Mouse (Mus musculus) layer of hippocampus, adult 9-11 months (tissue): Measurements from ENCODE around the gene Ehd4.

Source experiments
- DNase-seq: peaks from one replicate; pipeline ENCODE4 v3.0.0; 2022

Ehd4 gene

DNA sequence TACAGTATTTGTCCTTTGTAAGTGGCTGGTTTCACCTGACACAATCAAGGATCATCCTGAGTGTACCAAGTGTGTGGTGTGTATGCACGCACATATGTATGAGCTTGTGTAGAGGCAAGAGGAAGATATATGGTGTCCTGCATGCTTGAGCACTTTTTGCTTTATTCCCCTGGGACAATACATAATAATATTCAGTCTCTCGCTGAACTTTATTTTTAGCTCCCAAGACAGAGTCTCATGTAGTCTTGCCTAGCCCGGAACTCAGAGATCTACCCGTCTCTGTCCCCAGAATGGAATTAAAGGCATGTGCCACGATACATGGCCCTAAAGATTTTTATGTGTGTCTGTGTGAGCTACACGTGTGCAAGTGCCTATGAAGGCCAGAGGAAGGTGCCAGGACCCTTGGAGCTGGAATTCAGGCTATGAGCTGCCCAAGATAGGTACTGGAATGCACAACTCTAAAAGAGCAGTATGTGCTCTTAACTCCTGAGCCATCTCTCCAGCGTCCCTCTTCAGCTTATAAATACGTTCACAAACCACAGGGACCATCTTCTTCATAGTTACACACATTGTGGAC, 47.9 kb downstream of the Ehd4 start:
- no peak for DNase-seq

DNA sequence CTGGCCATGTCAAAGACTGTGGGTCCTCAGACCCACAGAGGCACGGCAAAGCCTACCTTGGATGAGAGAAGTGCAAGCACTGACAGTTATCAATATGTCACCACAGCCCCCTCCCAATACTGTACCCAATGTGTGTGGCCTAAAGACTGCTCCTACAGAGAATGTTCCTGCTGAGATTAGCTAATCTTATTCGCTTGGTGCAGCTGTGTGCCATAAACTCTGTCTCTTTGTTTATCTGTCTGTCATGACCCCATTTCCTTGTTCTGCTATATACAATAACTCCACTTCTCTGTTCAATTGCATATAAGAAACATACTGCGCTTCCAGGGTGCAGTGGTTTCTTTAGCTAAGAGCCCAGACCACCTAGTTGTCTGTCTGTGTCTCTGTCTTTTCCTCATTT, 48.5 kb downstream of the Ehd4 start:
- DNase-seq: no peak

DNA sequence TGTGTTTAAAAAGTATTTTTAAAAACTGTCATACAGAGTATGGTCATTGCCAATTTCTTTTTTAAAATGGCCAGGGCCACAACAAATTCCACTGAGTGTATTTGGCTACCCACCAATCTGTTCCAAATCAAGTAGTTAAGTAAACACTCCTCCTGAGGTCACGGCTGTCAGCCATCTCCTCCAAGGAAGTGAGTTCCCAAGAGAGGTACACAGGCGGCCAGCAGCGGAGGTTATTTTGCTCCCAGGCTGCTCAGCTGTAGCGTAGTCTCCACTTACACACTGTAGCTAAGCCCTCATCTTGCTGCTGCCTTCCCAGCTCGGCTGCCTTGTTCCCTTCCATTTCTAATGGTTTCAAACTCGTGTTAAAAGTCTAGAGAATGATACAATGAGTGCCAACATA, 51.5 kb downstream of the Ehd4 start:
- no peak for DNase-seq

DNA sequence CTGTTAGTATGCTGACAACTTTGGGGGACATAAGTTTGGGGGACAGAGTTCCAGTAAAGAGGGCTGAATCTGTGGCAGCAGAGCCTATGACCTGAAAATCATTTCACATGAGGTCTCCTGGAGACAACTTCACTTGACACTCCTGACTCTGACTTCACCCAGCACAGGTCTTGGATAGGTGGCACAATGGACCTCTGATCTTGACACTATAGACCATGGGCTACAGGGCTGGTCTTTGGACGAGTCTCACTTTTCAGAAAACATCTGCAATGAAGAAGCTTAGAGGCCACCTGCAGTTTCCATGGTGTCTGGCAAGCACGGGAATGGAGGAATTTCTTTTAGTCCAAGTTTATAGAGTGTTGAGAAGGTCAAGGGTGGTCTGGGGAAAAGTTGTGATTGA, 52.0 kb downstream of the Ehd4 start:
- no peak for DNase-seq

DNA sequence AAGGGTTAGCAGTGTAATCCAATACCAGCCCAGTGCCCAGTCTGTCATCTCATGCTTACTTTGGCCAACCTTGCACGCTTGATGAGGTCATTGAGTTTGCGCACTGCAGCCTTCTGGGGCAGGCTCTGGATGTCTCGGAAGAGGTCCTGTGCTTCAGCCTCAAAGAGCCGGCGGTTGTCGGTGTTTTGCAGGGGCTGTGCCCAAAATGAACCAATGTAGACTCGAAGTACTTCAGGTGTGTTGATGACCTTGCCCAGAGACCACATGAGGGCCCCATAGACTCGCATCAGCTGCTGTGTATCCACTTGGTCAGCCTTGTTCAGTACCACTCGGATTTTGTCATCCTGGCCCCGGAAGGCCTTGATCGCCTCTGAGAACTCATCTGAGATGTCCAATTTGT, 52.4 kb downstream of the Ehd4 start:
- no peak for DNase-seq

DNA sequence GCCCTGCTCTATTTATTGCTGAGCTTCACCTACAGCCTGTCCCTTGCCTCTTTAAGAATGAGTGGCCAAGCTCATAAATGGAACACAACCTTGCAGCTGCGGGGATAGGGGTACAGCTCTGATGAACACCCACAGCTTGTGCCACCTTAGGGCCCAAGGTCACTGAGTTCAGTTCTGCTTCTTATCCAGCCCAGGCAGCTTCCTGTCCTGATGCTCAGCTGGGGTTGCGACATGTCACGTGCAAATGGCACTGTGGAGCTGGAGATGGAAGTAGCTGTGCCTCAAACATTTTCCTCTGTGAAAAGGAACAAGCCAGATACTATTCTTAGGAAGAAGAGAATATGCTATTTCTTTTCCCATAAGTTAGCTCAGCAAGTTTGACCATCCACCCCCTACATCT, 54.5 kb downstream of the Ehd4 start:
- peak; percentile 80 for DNase-seq

DNA sequence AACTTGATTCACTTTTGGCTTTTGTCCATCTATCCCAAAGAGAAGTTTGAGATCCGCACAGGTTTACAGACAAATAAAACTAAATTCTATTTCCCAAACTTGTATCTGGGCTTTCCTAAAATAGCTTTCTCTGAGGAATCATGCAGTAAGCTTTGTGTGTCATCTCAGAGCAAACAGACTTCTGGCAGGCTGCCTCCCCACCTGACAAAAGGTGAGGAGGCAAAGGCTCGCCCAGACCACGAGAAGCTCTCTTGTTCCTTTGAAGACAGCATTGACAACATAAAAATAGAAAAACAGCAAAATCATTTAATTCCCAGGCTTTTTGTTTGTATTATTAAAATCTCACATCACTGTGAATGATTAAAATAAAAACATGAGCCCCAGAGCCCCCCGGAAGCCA, 55.1 kb downstream of the Ehd4 start:
- DNase-seq: no peak

DNA sequence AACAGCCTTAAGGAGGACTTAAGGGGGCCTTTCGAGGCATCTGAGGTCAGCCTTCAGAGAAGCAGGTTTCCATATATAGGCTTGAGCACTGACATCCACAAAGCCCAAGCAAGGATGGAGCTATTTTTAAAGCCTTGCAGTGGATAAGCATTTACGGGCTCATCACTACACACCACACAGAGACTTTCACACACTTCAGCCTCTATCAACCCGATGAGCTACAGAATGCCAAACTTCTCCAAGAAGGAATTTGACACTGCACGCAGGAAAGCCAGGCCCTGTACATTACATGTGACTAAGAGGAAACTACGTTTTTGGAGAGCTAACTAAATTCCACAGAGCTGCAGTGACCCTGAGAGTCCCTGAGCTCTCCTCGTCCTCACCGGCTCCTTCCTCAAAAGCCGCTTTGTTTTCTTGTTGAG, 55.6 kb downstream of the Ehd4 start:
- no peak for DNase-seq

DNA sequence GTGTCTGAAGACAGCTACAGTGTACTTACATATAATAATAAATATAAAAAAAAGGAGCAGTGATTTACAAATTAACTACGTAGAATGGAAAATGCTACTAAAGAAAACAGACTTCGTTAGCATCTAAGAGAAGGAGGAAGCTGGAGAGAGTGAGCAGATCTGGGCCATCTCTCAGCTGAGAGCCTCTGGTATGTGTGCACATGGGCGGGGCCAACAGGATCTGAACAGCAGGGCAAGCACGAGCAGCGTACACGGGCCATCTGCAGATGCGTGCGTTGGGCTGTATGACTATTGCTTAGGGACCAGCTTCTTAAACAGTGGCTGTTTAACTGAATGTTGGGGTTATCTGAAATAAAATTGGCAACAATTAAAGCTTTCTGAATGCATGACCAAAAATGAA, 56.5 kb downstream of the Ehd4 start:
- DNase-seq: peak; percentile 50

DNA sequence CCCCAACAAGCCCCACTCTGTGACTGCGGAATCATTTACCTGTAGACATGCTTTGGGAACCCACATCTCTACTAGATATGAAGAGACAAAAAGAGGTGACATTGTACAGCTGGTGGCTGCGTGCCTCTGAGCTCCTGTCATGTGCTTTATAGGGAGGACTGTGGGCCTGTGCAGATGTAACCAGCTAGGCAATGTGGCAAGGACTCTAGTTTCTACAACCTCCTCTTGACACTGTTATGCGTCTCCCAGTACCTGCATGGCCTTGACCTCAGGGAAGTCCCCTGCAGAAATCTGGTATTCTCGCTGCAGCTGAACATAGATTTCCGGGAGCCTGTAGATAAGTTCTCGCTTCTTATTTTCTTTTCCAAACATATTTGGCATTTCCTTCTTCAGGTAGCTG, 57.7 kb downstream of the Ehd4 start:
- DNase-seq: no peak

DNA sequence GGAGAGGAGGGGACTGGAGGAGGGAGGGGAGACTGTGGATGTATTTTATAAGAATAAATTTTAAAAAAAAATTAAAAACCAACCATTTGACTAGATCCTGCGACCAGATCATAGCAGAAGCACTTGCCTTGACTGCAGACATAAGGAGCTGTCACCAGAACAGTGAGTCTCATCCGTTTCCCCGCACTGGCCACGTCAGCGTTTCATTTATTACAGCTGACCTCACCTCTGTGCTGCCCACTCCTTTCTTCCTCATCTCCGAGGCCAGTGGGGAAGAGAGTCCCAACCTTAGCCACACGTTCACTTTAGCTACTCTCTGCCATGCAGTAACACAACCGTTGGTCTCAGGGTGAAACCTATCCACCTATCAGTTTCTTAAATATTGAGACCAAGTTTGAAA, 58.2 kb downstream of the Ehd4 start:
- DNase-seq: no peak

DNA sequence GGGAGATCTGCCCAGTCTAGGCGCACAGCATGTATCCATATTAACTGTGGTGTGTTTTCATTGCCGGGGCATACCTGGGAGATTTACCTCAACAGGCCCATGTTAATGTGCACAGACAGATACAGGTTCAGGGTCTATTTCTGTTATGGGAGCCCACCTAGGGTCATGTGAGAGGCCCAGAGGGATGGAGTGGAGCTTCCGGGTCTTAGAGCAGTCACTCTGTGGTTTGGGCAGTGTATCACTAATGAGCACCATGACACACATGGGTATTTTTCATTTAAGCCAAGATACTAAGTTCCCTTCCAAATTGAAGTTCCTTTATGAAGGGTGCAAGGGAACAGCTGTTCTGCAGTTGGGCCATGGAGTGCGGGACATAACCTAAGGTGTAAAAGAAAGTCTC, 59.2 kb downstream of the Ehd4 start:
- DNase-seq: no peak

DNA sequence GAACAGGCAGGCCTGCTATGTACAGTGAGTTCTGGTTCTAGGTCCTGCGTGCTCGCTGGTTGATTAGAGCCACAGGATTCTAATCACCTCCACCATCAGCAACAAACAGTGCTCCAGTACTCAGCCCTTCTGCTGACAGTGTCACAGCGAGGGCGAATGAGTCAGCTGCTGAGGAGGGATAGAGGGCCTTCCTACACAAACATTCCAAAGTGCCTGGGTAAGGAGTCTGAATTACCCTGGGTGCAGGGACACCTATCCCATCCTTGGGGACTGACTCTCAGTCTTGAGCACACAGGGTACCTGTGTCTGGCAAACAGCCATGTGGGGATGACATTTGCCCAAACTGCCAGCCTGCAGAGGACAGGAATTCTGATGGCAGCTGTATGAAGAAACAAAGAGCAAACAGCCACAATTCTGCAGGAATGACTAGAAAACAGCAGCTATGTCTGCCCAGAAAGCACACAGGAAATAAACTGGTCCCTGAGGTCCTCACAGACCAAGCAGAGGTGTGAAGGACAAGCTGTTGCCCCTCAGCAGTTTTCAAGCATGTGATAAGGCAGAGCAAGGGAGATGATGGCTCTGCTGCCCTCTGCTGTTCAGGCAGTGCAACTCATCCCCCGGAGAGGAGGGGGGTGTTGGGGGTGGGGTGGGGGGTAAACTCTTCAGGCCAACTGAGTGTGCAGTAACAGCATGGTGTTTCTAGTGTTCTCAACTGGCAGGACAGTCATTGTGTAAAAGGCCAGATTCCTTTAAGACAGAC, 60.6 kb downstream of the Ehd4 start:
- DNase-seq: no peak

DNA sequence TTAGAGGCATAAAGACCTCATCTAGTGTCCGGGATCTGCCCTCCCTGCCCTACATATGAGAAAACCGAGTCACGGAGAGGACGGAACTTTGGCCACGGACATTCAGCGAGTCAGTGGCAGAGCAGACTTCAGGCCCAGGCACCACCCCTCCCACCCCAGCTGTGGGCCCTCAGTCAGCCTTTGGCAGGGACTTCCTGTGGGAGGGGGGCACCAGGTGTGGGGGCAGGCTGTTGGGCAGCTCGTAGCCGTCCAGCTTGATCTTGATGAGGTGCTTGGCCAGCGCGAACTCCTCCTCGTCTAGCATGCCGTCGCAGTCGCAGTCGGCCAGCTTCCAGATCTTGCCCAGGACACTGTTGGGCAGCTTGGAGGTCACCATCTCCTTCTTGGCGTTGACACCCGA, 63.4 kb downstream of the Ehd4 start:
- DNase-seq: no peak

DNA sequence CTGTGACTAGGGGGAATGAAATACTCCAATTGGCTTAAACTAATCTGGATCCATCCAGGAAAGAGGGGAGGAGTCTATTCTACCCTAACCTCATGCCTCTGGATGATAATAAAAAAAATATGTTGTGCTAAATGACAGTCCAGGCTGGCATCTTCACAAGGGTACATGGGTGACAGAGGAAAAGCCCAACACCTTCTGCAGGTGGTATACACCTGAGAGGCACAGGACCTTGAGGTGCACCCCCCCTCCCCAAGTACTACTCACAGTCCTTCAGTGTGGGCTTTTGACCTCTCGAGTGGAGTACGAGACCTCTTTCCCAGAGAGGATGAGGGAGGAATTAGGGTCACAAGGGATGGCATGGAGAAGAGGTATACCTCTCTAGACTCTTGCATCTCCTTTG, 66.5 kb downstream of the Ehd4 start:
- DNase-seq: no peak

DNA sequence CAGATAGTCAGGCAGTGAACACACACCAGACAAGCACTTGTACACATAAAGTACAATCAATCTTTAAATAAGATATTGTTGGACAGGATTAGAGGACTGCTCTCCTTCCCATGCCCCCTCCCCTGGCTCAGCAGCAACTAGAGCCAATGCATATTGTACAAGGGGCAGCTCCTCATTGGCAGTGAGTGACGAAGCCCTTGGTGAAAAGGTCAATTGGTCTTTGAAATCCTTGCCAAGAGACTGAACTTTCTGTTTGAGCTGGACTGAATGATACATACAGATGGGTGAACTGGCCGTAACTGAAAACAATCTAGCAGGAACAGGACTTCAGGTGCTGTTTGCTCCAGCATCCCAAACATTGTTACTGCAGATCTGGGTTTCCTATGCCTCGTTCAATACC, 67.0 kb downstream of the Ehd4 start:
- no peak for DNase-seq

DNA sequence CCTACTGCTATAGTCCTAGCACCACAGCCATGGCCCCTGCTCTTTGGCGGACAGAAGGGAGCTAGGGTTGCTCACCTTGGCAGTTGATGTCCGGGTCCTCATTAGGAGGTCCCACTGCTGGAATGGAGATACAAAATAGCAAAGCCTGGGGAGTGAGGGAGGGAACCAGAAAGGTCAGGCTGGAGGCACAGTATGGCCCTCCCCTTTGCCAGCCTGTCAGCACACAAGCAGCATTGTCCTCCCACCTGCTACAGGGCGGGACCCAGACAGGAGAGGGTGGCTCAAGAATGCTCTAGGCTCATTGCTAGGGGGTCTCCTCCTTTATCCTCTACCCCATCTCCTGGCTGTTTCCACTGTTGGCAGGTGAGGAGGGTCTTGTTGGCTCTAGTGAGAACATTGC, 68.4 kb downstream of the Ehd4 start:
- DNase-seq: no peak

DNA sequence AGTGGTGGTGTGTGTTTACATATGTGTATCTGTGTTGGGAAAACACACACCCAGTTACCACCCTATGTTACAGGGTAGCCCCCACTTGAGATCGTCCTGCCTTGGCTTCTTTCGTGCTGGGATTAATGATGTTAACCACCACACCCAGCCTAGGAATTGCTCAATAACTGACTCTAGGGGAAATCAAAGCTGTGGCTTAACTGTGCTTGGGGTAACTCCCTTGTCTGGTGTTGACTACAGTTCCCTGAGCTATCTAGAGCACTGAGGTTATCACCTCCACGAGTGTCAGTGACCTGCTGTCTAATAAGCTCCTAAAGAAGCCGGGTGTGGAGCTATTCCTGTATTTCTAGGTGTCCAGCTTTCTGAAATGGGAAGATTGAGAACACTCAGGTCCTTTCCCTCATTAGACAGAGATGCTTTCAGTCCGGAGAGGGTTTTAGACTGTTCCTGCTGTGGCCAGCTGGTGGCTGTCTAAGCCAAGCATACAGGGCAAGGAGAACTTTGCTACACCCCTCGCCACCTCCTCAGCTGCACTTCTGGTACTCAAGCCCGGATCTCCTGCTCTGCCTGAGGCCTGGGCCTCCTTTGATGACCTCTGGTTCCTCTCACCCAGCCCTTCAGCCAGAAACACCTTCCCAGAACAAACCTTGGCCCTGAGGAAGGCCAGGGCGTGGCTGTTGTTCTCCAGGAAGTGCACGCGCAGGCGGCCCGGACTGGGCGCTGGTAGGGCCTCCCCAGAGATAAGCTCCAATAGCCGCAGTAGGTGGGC, 69.6 kb downstream of the Ehd4 start:
- no peak for DNase-seq

DNA sequence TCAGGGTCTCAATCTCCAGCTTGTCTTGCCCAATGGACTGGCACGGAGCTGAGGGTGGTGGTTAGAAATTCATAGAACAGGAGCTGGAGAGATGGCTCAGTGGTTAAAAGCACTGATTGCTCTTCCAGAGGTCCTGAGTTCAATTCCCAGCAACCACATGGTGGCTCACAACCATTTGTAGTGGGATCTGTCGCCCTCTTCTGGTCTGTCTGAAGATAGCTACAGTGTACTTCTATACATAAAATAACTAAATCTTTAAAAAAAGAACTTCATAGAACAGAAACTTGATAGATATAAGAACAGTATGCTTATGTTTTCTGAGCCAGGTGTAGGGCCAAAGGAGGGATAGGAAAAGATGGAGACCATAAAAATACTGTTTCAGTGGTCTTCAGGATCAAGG, 72.0 kb downstream of the Ehd4 start:
- no peak for DNase-seq

DNA sequence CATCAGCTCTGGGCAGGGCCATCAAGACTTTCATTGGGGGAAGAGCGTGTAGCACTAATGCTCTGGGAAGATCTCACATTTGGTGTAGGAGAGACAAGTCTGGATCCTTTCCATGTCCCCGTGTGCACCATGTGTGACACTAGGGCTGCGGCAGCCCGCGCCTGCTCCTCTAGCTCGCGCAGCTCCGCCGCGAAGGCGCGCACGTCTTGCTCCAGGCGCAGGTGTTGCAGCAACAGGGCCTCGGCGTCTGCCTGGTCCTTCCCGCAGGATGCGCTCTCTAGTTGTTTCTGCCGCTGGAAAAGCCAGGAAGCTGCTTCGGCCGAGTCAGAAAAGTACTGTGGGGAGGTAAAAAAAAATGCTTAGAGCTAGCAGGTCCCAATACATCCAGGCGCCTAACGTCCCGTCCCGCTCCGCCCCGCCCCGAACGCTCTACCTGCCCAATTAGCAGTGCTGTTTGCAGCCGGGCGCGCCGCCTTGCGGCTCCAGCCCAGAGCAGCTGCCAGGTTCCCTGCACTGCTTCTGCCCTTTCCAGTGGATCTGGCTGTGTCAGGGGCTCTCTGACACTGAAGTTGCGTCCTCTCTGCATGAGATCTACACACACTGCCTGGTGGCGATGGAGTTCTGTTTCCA, 78.2 kb downstream of the Ehd4 start:
- no peak for DNase-seq

DNA sequence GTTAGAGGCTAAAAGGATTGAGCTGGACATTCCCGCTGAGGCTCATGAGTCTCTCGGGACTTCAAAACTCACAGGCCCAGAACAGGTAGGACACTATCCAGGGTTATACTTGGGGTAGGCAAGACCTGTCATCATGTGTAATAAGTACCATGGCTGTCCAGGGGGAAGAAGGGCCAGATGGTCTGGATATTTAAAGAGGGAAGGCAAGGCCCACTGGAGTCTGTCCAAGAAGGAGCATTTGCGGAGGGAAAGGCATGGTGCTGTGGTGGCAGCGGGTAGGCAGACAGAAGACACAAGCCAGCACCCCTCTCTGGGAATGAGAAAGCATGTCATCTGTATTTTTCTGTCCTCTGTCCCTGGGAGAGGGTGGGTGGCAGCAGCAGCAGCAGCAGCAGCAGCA, 80.3 kb downstream of the Ehd4 start:
- DNase-seq: no peak

DNA sequence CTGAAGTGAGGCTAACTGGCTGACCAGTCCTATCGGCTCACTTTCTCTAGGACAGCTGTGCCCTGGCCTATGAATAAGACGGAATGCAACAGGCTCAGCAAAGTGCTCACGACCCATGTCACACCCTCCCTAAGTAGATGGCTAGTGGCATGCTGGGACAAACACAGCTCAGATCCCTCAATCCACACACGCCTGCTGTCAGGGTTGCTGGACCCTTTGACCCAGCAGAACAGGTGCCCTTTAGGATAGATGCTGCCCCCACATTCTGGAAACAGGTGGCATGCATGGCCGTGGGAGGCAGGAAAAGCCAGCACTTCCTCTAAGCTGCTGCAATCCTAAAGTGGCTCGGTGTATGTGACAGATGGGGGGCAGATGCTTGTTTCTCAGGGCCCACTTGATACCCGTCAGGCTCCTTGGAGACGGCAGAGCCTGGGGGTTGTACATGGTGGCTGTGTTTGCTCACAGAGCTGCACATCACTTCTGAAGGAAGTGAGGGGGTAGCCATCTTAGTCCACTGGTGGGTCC, 84.9 kb downstream of the Ehd4 start:
- DNase-seq: peak; percentile 86
